Mouse (Mus musculus): Measurements from ENCODE around the gene Fam83c. TPM values are rescaled to one million over a fixed set of nuclear protein-coding genes. Genes with fewer than 3 reads are reported as not detected.

Fam83c gene
- polyA plus RNA-seq, 1 experiment from 2014 or later: 0.19 TPM

Other genes starting within 250 kb of the Fam83c start
- gene Gss, start 242.0 kb downstream of the Fam83c start, polyA plus RNA-seq (2014; fragmentation: Nextera tagmentation; extraction: Ambion mirVana): 14.7 and 15.9 TPM in 2 replicates
- 0.46 and 0.52 TPM in 2 replicates for gene Myh7b, start 223.6 kb downstream of the Fam83c start, polyA plus RNA-seq (2014; fragmentation: Nextera tagmentation; extraction: Ambion mirVana)
- gene Trpc4ap, start 142.5 kb downstream of the Fam83c start, polyA plus RNA-seq (2014; fragmentation: Nextera tagmentation; extraction: Ambion mirVana): 154 and 157 TPM in 2 replicates
- gene Edem2, start 105.4 kb downstream of the Fam83c start, polyA plus RNA-seq (2014; fragmentation: Nextera tagmentation; extraction: Ambion mirVana): 36.0 and 37.4 TPM in 2 replicates
- not detected in 2 replicates for gene Gm17581, start 99.0 kb downstream of the Fam83c start, polyA plus RNA-seq (2014; fragmentation: Nextera tagmentation; extraction: Ambion mirVana)
- gene Procr, start 83.7 kb downstream of the Fam83c start, polyA plus RNA-seq (2014; fragmentation: Nextera tagmentation; extraction: Ambion mirVana): 2.5 and 3.1 TPM in 2 replicates
- 3.2 and 3.4 TPM in 2 replicates for gene Mmp24, start 59.5 kb downstream of the Fam83c start, polyA plus RNA-seq (2014; fragmentation: Nextera tagmentation; extraction: Ambion mirVana)
- 9.6 and 9.7 TPM in 2 replicates for gene BC029722, start 15.4 kb downstream of the Fam83c start, polyA plus RNA-seq (2014; fragmentation: Nextera tagmentation; extraction: Ambion mirVana)
- gene Eif6, start 7.9 kb downstream of the Fam83c start, polyA plus RNA-seq (2014; fragmentation: Nextera tagmentation; extraction: Ambion mirVana): 193 and 208 TPM in 2 replicates
- 69.6 and 80.8 TPM in 2 replicates for gene Uqcc1, start 95.5 kb upstream of the Fam83c start, polyA plus RNA-seq (2014; fragmentation: Nextera tagmentation; extraction: Ambion mirVana)
- not detected in 2 replicates for gene Gm15557, start 105.9 kb upstream of the Fam83c start, polyA plus RNA-seq (2014; fragmentation: Nextera tagmentation; extraction: Ambion mirVana)
- gene Gdf5, start 110.5 kb upstream of the Fam83c start, polyA plus RNA-seq (2014; fragmentation: Nextera tagmentation; extraction: Ambion mirVana): 1.3 and 1.4 TPM in 2 replicates
- gene Cep250, start 121.6 kb upstream of the Fam83c start, polyA plus RNA-seq (2014; fragmentation: Nextera tagmentation; extraction: Ambion mirVana): 14.9 and 23.3 TPM in 2 replicates
- gene 6430550D23Rik, start 173.1 kb upstream of the Fam83c start, polyA plus RNA-seq (2014; fragmentation: Nextera tagmentation; extraction: Ambion mirVana): 1.4 and 2.5 TPM in 2 replicates
- gene Ergic3, start 173.2 kb upstream of the Fam83c start, polyA plus RNA-seq (2014; fragmentation: Nextera tagmentation; extraction: Ambion mirVana): 238 and 243 TPM in 2 replicates
- not detected in 2 replicates for gene Fer1l4, start 218.1 kb upstream of the Fam83c start, polyA plus RNA-seq (2014; fragmentation: Nextera tagmentation; extraction: Ambion mirVana)
- 3.9 and 4.8 TPM in 2 replicates for gene Spag4, start 230.3 kb upstream of the Fam83c start, polyA plus RNA-seq (2014; fragmentation: Nextera tagmentation; extraction: Ambion mirVana)